Mouse (Mus musculus) forebrain, embryonic 10.5 days (tissue): ENCODE results near the gene Ormdl2. TPM values are rescaled to one million over a fixed set of nuclear protein-coding genes. Genes with fewer than 3 reads are reported as not detected.

Source experiments
- DNase-seq: peaks from one replicate; pipeline ENCODE4 v3.0.0-alpha.2; 2017; ENCODE audit warnings: low spot score; ENCODE audit errors: extremely low spot score
- H3K27ac ChIP-seq: fragments of 300-500 bp; sonication (generic); 2 replicates; pipeline ENCODE4 v1.5.1; 2016; ENCODE audit warnings: mild to moderate bottlenecking
- H3K27me3 ChIP-seq: fragments of 300-500 bp; sonication (generic); 2 replicates; pipeline ENCODE4 v1.6.1; 2016; ENCODE audit warnings: mild to moderate bottlenecking; ENCODE audit not compliant: poor library complexity, severe bottlenecking
- H3K36me3 ChIP-seq: fragments of 300-500 bp; sonication (generic); replicated peaks from 2 replicates; pipeline ENCODE4 v1.6.1; 2016; ENCODE audit warnings: mild to moderate bottlenecking, moderate library complexity
- H3K4me1 ChIP-seq: fragments of 300-500 bp; sonication (generic); 2 replicates; pipeline ENCODE4 v1.6.1; 2016
- H3K4me3 ChIP-seq: fragments of 300-500 bp; sonication (generic); 2 replicates; pipeline ENCODE4 v1.5.1; 2016; ENCODE audit warnings: mild to moderate bottlenecking, moderate library complexity
- H3K9me3 ChIP-seq: fragments of 300-500 bp; sonication (generic); 2 replicates; pipeline ENCODE4 v1.6.1; 2016; ENCODE audit warnings: mild to moderate bottlenecking, moderate library complexity
- WGBS: fragments of 180-500 bp; shearing (Covaris S2); methylation state at CpG from one replicate; pipeline ENCODE4 v1.1.7; 2016; 5-methylcytosine and 5-hydroxymethylcytosine counted together
- polyA plus RNA-seq: library from polyadenylated mRNA; unstranded; fragments of >200 nt; fragmentation: Nextera tagmentation; extraction: Ambion mirVana; gene quantifications from 2 replicates; pipeline ENCODE4 v1.2.1, GENCODE M21; 2016

Gene Ormdl2
- polyA plus RNA-seq, 1 experiment from 2014 or later = 88.0 TPM

GRCm38 (mm10) chr10:128798676-128799075 is 22.8 kb downstream of the Ormdl2 start:
- WGBS = 90% methylated on average over 8 of the region's 8 CpGs
- no peak for DNase-seq
- Histone ChIP-seq H3K27me3 (no peaks in the 10 kb centered on the region), H3K36me3 (peaks cover 37% of the 10 kb centered on the region), H3K9me3 (no peaks in the 10 kb centered on the region), H3K4me3 (no peak overlapping the region), H3K27ac (no peak overlapping the region), H3K4me1 (peaks cover 17% of the 10 kb centered on the region)

DNA sequence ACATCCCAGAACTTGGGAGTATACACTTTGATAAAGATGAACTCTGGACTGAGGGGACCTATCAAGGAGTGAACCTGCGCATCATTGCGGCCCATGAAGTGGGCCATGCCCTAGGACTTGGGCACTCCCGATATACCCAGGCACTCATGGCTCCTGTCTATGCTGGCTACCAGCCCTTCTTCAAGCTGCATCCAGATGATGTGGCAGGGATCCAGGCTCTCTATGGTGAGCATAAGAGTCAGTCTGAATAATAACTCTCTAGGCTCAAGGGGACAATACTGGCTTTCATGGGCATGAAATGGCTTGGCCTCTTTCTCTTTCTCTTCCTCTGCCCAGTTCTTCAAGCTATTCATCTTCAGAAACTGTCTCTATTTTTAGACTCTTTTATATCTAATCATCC is 25.9 kb downstream of the Ormdl2 start:
- Histone ChIP-seq H3K27me3 (no peaks in the 10 kb centered on the region), H3K36me3 (peaks cover 20% of the 10 kb centered on the region), H3K9me3 (no peaks in the 10 kb centered on the region), H3K27ac (no peak overlapping the region), H3K4me1 (no peaks in the 10 kb centered on the region), H3K4me3 (no peak overlapping the region)
- 98% methylated on average over 3 of the region's 3 CpGs for WGBS
- no peak for DNase-seq

DNA sequence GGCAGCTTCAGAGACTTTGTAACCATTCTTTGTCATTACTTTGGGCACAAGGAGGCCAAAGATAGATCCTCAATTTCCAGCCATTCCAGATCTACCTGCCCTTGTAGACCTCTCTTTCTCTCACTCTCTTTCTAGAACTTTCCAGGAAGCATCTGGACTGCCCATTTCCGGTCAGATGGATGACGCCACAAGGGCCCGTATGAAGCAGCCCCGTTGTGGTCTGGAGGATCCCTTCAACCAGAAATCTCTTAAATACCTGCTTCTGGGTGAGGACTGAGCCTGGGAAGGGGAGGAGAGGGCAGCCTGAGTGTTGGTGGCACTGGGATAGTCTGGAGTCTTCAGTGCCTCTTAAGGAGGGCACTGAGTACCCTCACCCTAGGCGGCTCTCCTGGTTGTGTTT is 27.1 kb downstream of the Ormdl2 start:
- no peaks in the 10 kb centered on the region for H3K9me3 ChIP-seq
- WGBS = 89% methylated on average over 5 of the region's 5 CpGs
- no peaks in the 10 kb centered on the region for H3K4me1 ChIP-seq
- no peaks in the 10 kb centered on the region for H3K27me3 ChIP-seq
- H3K36me3 ChIP-seq = 0 out of 2 replicates have a peak, but pooled peaks cover 10% of the 10 kb centered on the region
- H3K27ac ChIP-seq = no peak overlapping the region
- DNase-seq = no peak
- H3K4me3 ChIP-seq = no peak overlapping the region

GRCm38 (mm10) chr10:128793258-128793657 is 28.2 kb downstream of the Ormdl2 start:
- no peaks in the 10 kb centered on the region for H3K27me3 ChIP-seq
- DNase-seq = no peak
- WGBS = 100% methylated on average over 1 of the region's 1 CpGs
- no peaks in the 10 kb centered on the region for H3K4me1 ChIP-seq
- no peaks in the 10 kb centered on the region for H3K9me3 ChIP-seq
- H3K27ac ChIP-seq = no peak overlapping the region
- H3K4me3 ChIP-seq = no peak overlapping the region
- H3K36me3 ChIP-seq = 0 out of 2 replicates have a peak, but pooled peaks cover 3% of the 10 kb centered on the region

- Histone ChIP-seq H3K4me3 (no peak overlapping the region), H3K27ac (no peak overlapping the region), H3K27me3 (no peaks in the 10 kb centered on the region), H3K36me3 (no peaks in the 10 kb centered on the region), H3K9me3 (no peaks in the 10 kb centered on the region), H3K4me1 (no peaks in the 10 kb centered on the region)
- DNase-seq = no peak
These were observed 29.4 kb downstream of the Ormdl2 start for GRCm38 (mm10) chr10:128792041-128792440.

GRCm38 (mm10) chr10:128790398-128791124 is 30.9 kb downstream of the Ormdl2 start, which contains the start of gene Mmp19:
Mmp19 (plus strand) TSS chr10:128790910.
- H3K27ac ChIP-seq = no peak within 1 kb of the TSS
- 74% methylated on average over 7 of the region's 7 CpGs for WGBS
- H3K9me3 ChIP-seq = no peaks in the 10 kb centered on the region
- no peaks in the 10 kb centered on the region for H3K36me3 ChIP-seq
- no peaks in the 10 kb centered on the region for H3K27me3 ChIP-seq
- DNase-seq = no peak
- H3K4me1 ChIP-seq = no peaks in the 10 kb centered on the region
- no peak within 1 kb of the TSS for H3K4me3 ChIP-seq

- no peak for DNase-seq
- H3K27me3 ChIP-seq = no peaks in the 10 kb centered on the region
- WGBS = 84% methylated on average over 1 of the region's 1 CpGs
- H3K4me1 ChIP-seq = peaks cover 14% of the 10 kb centered on the region
- H3K27ac ChIP-seq = no peak overlapping the region
- peaks cover 19% of the 10 kb centered on the region for H3K9me3 ChIP-seq
- H3K36me3 ChIP-seq = no peaks in the 10 kb centered on the region
- no peak overlapping the region for H3K4me3 ChIP-seq
These were observed 41.2 kb downstream of the Ormdl2 start for GRCm38 (mm10) chr10:128780200-128780599.

DNA sequence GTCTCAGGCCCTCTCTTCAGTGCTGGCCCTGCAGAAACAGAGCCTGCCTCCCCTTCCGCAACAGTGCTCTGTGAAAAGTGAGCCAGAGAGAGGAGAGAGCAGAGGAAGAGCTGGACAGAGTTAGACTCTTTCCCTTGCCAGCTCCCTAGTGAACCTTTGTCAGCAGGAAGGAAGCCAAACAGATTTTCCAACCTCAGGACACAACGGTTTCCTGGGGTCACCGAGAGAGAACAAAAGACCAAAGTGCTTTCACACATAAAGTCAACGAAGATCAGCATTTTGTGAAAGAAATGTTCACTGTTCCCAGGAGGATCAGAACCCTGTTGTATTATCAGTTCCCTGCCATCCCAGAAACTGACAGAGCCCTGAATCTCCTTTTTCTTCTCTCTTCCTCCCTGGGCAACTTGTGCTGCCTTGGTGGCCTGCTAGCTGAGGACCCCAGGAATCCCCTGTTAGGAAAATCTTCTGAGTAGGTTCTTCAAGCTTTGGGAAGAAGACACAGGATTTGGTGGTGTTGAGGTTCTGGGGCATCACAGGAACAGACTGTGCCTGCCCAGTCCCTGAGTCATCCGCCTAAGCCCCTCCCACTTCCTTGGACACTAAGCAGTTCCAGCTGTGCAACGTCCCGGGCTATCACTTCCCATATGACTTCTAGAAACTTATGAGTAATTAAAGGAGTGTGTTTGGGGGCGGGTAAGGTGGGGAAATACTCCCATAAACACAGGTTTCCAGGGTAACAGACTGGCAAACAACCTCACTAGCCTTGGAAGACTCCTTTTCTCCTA is 42.2 kb downstream of the Ormdl2 start:
- 39% methylated on average over 8 of the region's 8 CpGs for WGBS
- DNase-seq = no peak
- peaks cover 10% of the 10 kb centered on the region for H3K9me3 ChIP-seq
- H3K36me3 ChIP-seq = no peaks in the 10 kb centered on the region
- no peak overlapping the region for H3K4me3 ChIP-seq
- H3K27ac ChIP-seq = peak overlapping the region; percentile 73
- H3K27me3 ChIP-seq = no peaks in the 10 kb centered on the region
- H3K4me1 ChIP-seq = peaks cover 14% of the 10 kb centered on the region

DNA sequence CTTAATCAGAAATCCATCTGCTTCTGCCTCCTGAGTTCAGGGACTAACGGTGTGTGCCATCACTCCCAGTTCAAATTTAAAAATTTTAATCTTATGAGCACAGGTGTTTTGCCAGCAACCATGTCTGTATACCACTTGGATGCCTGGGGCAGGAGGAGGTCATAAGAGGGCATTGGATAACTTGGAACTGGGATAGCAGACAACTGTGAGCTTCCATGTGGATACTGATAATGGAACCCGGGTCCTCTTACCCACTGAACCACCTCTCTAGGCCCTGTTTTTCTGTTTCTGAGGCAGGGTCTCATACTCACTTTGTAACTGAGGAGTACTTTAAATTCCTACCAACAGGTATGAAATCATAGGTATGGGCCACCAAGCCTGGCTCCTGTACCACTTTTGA is 43.0 kb downstream of the Ormdl2 start:
- no peaks in the 10 kb centered on the region for H3K27me3 ChIP-seq
- 85% methylated on average over 2 of the region's 2 CpGs for WGBS
- H3K36me3 ChIP-seq = no peaks in the 10 kb centered on the region
- peak overlapping the region; percentile 73; the same call in 1 of the 2 replicates for H3K27ac ChIP-seq
- peaks cover 3% of the 10 kb centered on the region for H3K9me3 ChIP-seq
- no peak for DNase-seq
- peaks cover 18% of the 10 kb centered on the region for H3K4me1 ChIP-seq
- H3K4me3 ChIP-seq = no peak overlapping the region

DNA sequence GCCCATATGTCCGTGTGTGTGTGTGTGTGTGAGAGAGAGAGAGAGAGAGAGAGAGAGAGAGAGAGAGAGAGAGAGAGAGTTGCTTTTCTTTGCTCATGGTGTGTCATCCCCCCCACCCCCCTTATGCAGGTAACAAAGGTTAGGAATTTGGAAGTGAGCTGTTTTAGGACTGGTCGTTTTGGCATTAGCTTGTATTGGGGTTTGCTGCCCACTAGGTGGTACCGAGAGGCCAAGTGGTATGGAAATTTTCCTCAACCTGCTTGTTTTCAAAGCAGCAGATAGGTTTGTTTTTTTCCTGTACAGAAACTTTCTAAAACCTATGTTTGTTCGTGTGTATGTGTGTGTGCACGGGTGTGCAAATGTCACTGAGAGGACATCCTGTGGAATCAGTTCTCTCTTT is 47.8 kb downstream of the Ormdl2 start:
- 26% methylated on average over 5 of the region's 5 CpGs for WGBS
- H3K4me3 ChIP-seq = no peak overlapping the region
- H3K9me3 ChIP-seq = no peaks in the 10 kb centered on the region
- H3K36me3 ChIP-seq = peaks cover 4% of the 10 kb centered on the region
- no peak for DNase-seq
- H3K27me3 ChIP-seq = no peaks in the 10 kb centered on the region
- H3K4me1 ChIP-seq = peaks cover 5% of the 10 kb centered on the region; the same call in 1 of the 2 replicates
- no peak overlapping the region for H3K27ac ChIP-seq

- Histone ChIP-seq H3K4me3 (no peak overlapping the region), H3K4me1 (0 out of 2 replicates have a peak, but pooled peaks cover 4% of the 10 kb centered on the region), H3K27ac (no peak overlapping the region), H3K27me3 (no peaks in the 10 kb centered on the region), H3K9me3 (no peaks in the 10 kb centered on the region), H3K36me3 (peaks cover 12% of the 10 kb centered on the region)
- DNase-seq = no peak
- 81% methylated on average over 2 of the region's 2 CpGs for WGBS
These were observed 48.5 kb downstream of the Ormdl2 start for GRCm38 (mm10) chr10:128772895-128773294.
